9 mouse cellular contexts compared by ENCODE assay signal in the genomic region with DNA sequence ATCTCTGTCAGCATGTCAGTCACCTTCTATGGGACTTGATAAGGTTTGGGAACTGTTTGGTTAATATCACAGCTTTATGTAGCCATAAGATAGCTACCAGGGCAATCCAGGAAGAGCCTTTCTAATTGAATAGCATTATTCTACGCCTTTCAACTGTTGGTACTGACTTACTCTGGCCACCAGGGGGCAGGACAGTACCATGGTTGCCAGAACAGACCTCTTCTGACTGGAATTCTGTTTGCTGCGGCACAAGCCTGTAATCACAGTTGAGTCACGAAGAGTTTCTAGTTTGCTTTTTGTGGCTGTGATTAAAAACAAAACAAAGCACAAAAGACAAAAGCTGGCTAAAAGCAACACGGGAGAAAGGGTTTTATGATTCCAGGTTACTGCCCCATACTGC. TPM values are rescaled to one million over a fixed set of nuclear protein-coding genes. Genes with fewer than 3 reads are reported as not detected.
DNase-seq lines count a peak whose midpoint lies in the region; ATAC-seq and TF ChIP-seq lines count a peak whose summit lies in the region.
"Had no signal": no experiment of that assay in that cellular context is flagged by ENCODE, and none has a peak within 500 bp of the region (broad histone marks: within the 10 kb centered on the region; RNA-seq: fewer than 3 reads in every experiment).

No protein-coding gene starts in this region.

- no peak overlapping the region for H3K27ac ChIP-seq in MEL (ENCODE audit: control insufficient read depth, low read depth, low read length)
- no peak overlapping the region for H3K27ac ChIP-seq in forebrain, embryonic 13.5 days
- H3K27ac ChIP-seq in hindbrain, embryonic 11.5 days (ENCODE audit: low read depth, low read length), result no peak overlapping the region
- no peak overlapping the region for H3K27ac ChIP-seq in lung, embryonic 16.5 days (ENCODE audit: low read length)
- H3K27ac ChIP-seq: lung, embryonic 15.5 days had no signal

- no peak overlapping the region for H3K9ac ChIP-seq in MEL (ENCODE audit: control insufficient read depth, low read depth, low read length, poor library complexity, severe bottlenecking)
- H3K9ac ChIP-seq in forebrain, embryonic 13.5 days, result no peak overlapping the region
- H3K9ac ChIP-seq in hindbrain, embryonic 11.5 days (ENCODE audit: low read depth, low read length), result no peak overlapping the region
- H3K9ac ChIP-seq in lung, embryonic 16.5 days (ENCODE audit: low read length), result peak overlapping the region; percentile 49; the same call in 1 of the 2 replicates
- H3K9ac ChIP-seq: lung, embryonic 15.5 days had no signal

- H3K4me1 ChIP-seq in MEL (ENCODE audit: control insufficient read depth in 1 of 2, insufficient read depth in 2 of 2, low read length in 2 of 2), result no peaks in the 10 kb centered on the region
- H3K4me1 ChIP-seq in forebrain, embryonic 13.5 days, result no peaks in the 10 kb centered on the region
- H3K4me1 ChIP-seq in hindbrain, embryonic 11.5 days (replicated peaks; ENCODE audit: control insufficient read depth, insufficient read depth, low read length), result no peaks in the 10 kb centered on the region
- H3K4me1 ChIP-seq in lung, embryonic 16.5 days (replicated peaks; ENCODE audit: control insufficient read depth, insufficient read depth, low read length), result no peaks in the 10 kb centered on the region
- H3K4me1 ChIP-seq: lung, embryonic 15.5 days had no signal

- peak; percentile 72; the same call in 1 of the 2 replicates for ATAC-seq in forebrain, embryonic 13.5 days
- ATAC-seq in hindbrain, embryonic 11.5 days (ENCODE audit: low FRiP score), result no peak
- ATAC-seq in lung, embryonic 16.5 days (ENCODE audit: low read depth), result peak; percentile 60

- H3K27me3 ChIP-seq in MEL (ENCODE audit: control insufficient read depth in 1 of 2, insufficient read depth in 2 of 2, low read length in 2 of 2), result peaks cover 0 to 2% of the 10 kb centered on the region in 2 experiments; a peak in 3 of 4 replicates
- H3K27me3 ChIP-seq in forebrain, embryonic 13.5 days, result no peaks in the 10 kb centered on the region
- no peaks in the 10 kb centered on the region for H3K27me3 ChIP-seq in hindbrain, embryonic 11.5 days (ENCODE audit: control insufficient read depth, insufficient read depth, low read length)
- H3K27me3 ChIP-seq in lung, embryonic 16.5 days (ENCODE audit: control insufficient read depth, insufficient read depth, low read depth, low read length), result no peaks in the 10 kb centered on the region
- H3K27me3 ChIP-seq: lung, embryonic 15.5 days had no signal

- TF ChIP-seq RAD21 in MEL (IDR thresholded peaks at IDR 0.05; ENCODE audit: low read depth, low read length), result peak; percentile 71

- H3K4me2 ChIP-seq in forebrain, embryonic 13.5 days, result no peak overlapping the region
- no peak overlapping the region for H3K4me2 ChIP-seq in hindbrain, embryonic 11.5 days (replicated peaks; ENCODE audit: low read depth, low read length)
- no peak overlapping the region for H3K4me2 ChIP-seq in lung, embryonic 16.5 days (ENCODE audit: low read depth, low read length)
- H3K4me2 ChIP-seq: lung, embryonic 15.5 days had no signal

- H3K36me3 ChIP-seq in MEL (ENCODE audit: control insufficient read depth in 1 of 2, insufficient read depth in 2 of 2, low read length in 2 of 2), result no peaks in the 10 kb centered on the region
- no peaks in the 10 kb centered on the region for H3K36me3 ChIP-seq in forebrain, embryonic 13.5 days (ENCODE audit: poor library complexity, severe bottlenecking)
- no peaks in the 10 kb centered on the region for H3K36me3 ChIP-seq in hindbrain, embryonic 11.5 days (ENCODE audit: control insufficient read depth, insufficient read depth, low read length)
- no peaks in the 10 kb centered on the region for H3K36me3 ChIP-seq in lung, embryonic 16.5 days (ENCODE audit: control insufficient read depth, insufficient read depth, low read length)
- H3K36me3 ChIP-seq: lung, embryonic 15.5 days had no signal

- DNase-seq in MEL (ENCODE audit: low read depth, low spot score), result peak; percentile 56
- peak; percentile 53 for DNase-seq in c-Kit-negative CD71-positive TER-119-positive erythroid progenitor cells, embryonic 14.5 days (ENCODE audit: low read depth, low spot score)
- peak; percentile 90 for DNase-seq in hindbrain, embryonic 11.5 days (ENCODE audit: low spot score)
- peak; percentile 54 for DNase-seq in layer of hippocampus, adult 9-10 months (ENCODE audit: low spot score)
- DNase-seq in retina, adult 2 months (ENCODE audit: low read depth, low spot score), result peak; percentile 53
- peak; percentile 71 for DNase-seq in thymus, postnatal 25 days

- no peaks in the 10 kb centered on the region for H3K9me3 ChIP-seq in MEL (replicated peaks; ENCODE audit: insufficient read depth, low read length)
- H3K9me3 ChIP-seq in forebrain, embryonic 13.5 days (replicated peaks), result no peaks in the 10 kb centered on the region
- H3K9me3 ChIP-seq in hindbrain, embryonic 11.5 days (ENCODE audit: control insufficient read depth, low read length), result no peaks in the 10 kb centered on the region
- no peaks in the 10 kb centered on the region for H3K9me3 ChIP-seq in lung, embryonic 16.5 days (ENCODE audit: control insufficient read depth, low read length)
- H3K9me3 ChIP-seq: lung, embryonic 15.5 days had no signal

- TF ChIP-seq POLR2A in MEL (IDR thresholded peaks at IDR 0.05; ENCODE audit: control insufficient read depth in 1 of 2, insufficient read depth in 1 of 2, low read depth in 1 of 2, low read length in 2 of 2, poor library complexity in 1 of 2), result no peak

- peak; percentile 56 to 73 (median 61) for TF ChIP-seq CTCF in MEL (IDR thresholded peaks at IDR 0.05 in 2 of 3, conservative IDR thresholded peaks at IDR 0.05 in 1 of 3; ENCODE audit: control insufficient read depth in 1 of 3, insufficient read depth in 1 of 3, low read depth in 2 of 3, low read length in 3 of 3, poor library complexity in 1 of 3, severe bottlenecking in 1 of 3)

- H3K4me3 ChIP-seq in MEL (ENCODE audit: control insufficient read depth in 1 of 2, insufficient read depth in 1 of 2, low read depth in 2 of 2, low read length in 2 of 2), result no peak overlapping the region
- H3K4me3 ChIP-seq in forebrain, embryonic 13.5 days, result no peak overlapping the region
- H3K4me3 ChIP-seq in hindbrain, embryonic 11.5 days (ENCODE audit: low read depth, low read length), result no peak overlapping the region
- no peak overlapping the region for H3K4me3 ChIP-seq in lung, embryonic 16.5 days (ENCODE audit: low read length)
- H3K4me3 ChIP-seq: lung, embryonic 15.5 days had no signal

- H3K79me2 ChIP-seq in MEL (ENCODE audit: control insufficient read depth, insufficient read depth, low read length, poor library complexity), result no peaks in the 10 kb centered on the region

- no peak for TF ChIP-seq EP300 in MEL (IDR thresholded peaks at IDR 0.05; ENCODE audit: low read depth in 1 of 2, low read length in 2 of 2)

- WGBS in forebrain, embryonic 13.5 days, result 9% methylated on average over 4 of the region's 4 CpGs
- 17% methylated on average over 4 of the region's 4 CpGs for WGBS in hindbrain, embryonic 11.5 days
- WGBS in lung, embryonic 16.5 days, result 6% methylated on average over 4 of the region's 4 CpGs

TF ChIP-seq in MEL, 35 proteins besides CTCF, POLR2A, EP300 and RAD21 (continues in another document):
- no peak for TF ChIP-seq MEF2A (IDR thresholded peaks at IDR 0.05; ENCODE audit: extremely low read depth, insufficient replicate concordance, low read depth, low read length, poor library complexity, severe bottlenecking)
- peak; percentile 65 for TF ChIP-seq SMC3 (IDR thresholded peaks at IDR 0.05; ENCODE audit: low read depth, low read length)
- TF ChIP-seq MAZ (IDR thresholded peaks at IDR 0.05; ENCODE audit: low read depth, low read length), result no peak
- TF ChIP-seq MYC (IDR thresholded peaks at IDR 0.05; ENCODE audit: low read depth, low read length), result no peak
- peak; percentile 36 for TF ChIP-seq ZC3H11A (IDR thresholded peaks at IDR 0.05; ENCODE audit: low read depth, low read length)
- no peak for TF ChIP-seq TAL1 (IDR thresholded peaks at IDR 0.05; ENCODE audit: low read length)
- TF ChIP-seq GATA1 (IDR thresholded peaks at IDR 0.05; ENCODE audit: low read depth, low read length), result no peak
- TF ChIP-seq MAFK (IDR thresholded peaks at IDR 0.05; ENCODE audit: borderline replicate concordance, low read depth, low read length), result no peak

RNA-seq across cellular contexts. Expression of a gene that starts 8.9 kb away (rescaled TPM):
- not detected in 2 replicates for total RNA-seq in MEL (2012; rRNA removed)
- not detected for polyA plus RNA-seq in MEL (2012; ENCODE audit: insufficient read depth in 1 of 2, insufficient read length in 2 of 2, low read depth in 1 of 2, low replicate concordance in 2 of 2, missing spikeins in 1 of 2)
- polyA plus RNA-seq in forebrain, embryonic 13.5 days (2015; fragmentation: Nextera tagmentation; extraction: Ambion mirVana), result 0.49 and 0.89 TPM in 2 replicates
- 0.36 TPM in 1 of 2 replicates, not detected in the other for polyA plus RNA-seq in hindbrain, embryonic 11.5 days (2014; fragmentation: Nextera tagmentation; extraction: Ambion mirVana)
- polyA plus RNA-seq in lung, embryonic 16.5 days (2015; fragmentation: Nextera tagmentation; extraction: Ambion mirVana), result not detected in 2 replicates
- polyA plus RNA-seq: lung, embryonic 15.5 days had no signal

RNA-seq across cellular contexts. Expression of a gene that starts 13.2 kb away (rescaled TPM):
- total RNA-seq in MEL (2012; rRNA removed), result 1,584 and 1,827 TPM in 2 replicates
- polyA plus RNA-seq in MEL (2012; ENCODE audit: insufficient read depth in 1 of 2, insufficient read length in 2 of 2, low read depth in 1 of 2, low replicate concordance in 2 of 2, missing spikeins in 1 of 2), result 1,000 to 10,000 TPM in 1 of 2 experiments, 100 to 1,000 TPM in 1; 726 to 4,532 TPM
- 1,184 and 1,248 TPM in 2 replicates for polyA plus RNA-seq in forebrain, embryonic 13.5 days (2015; fragmentation: Nextera tagmentation; extraction: Ambion mirVana)
- 1,430 and 1,488 TPM in 2 replicates for polyA plus RNA-seq in hindbrain, embryonic 11.5 days (2014; fragmentation: Nextera tagmentation; extraction: Ambion mirVana)
- 1,386 and 1,480 TPM in 2 replicates for polyA plus RNA-seq in lung, embryonic 16.5 days (2015; fragmentation: Nextera tagmentation; extraction: Ambion mirVana)

RNA-seq across cellular contexts. Expression of a gene that starts 30.5 kb away (rescaled TPM):
- 76.1 and 87.6 TPM in 2 replicates for total RNA-seq in MEL (2012; rRNA removed)
- 10 to 100 TPM in 1 of 2 experiments, not detected in 1; 81.3 TPM for polyA plus RNA-seq in MEL (2012; ENCODE audit: insufficient read depth in 1 of 2, insufficient read length in 2 of 2, low read depth in 1 of 2, low replicate concordance in 2 of 2, missing spikeins in 1 of 2)
- 31.2 and 38.8 TPM in 2 replicates for polyA plus RNA-seq in forebrain, embryonic 13.5 days (2015; fragmentation: Nextera tagmentation; extraction: Ambion mirVana)
- polyA plus RNA-seq in hindbrain, embryonic 11.5 days (2014; fragmentation: Nextera tagmentation; extraction: Ambion mirVana), result 40.8 and 41.7 TPM in 2 replicates
- polyA plus RNA-seq in lung, embryonic 16.5 days (2015; fragmentation: Nextera tagmentation; extraction: Ambion mirVana), result 29.8 and 29.9 TPM in 2 replicates

RNA-seq across cellular contexts. Expression of a gene that starts 48.7 kb away (rescaled TPM):
- total RNA-seq in MEL (2012; rRNA removed), result not detected in 2 replicates
- not detected for polyA plus RNA-seq in MEL (2012; ENCODE audit: insufficient read depth in 1 of 2, insufficient read length in 2 of 2, low read depth in 1 of 2, low replicate concordance in 2 of 2, missing spikeins in 1 of 2)
- not detected in 2 replicates for polyA plus RNA-seq in forebrain, embryonic 13.5 days (2015; fragmentation: Nextera tagmentation; extraction: Ambion mirVana)
- not detected in 2 replicates for polyA plus RNA-seq in hindbrain, embryonic 11.5 days (2014; fragmentation: Nextera tagmentation; extraction: Ambion mirVana)
- polyA plus RNA-seq in lung, embryonic 16.5 days (2015; fragmentation: Nextera tagmentation; extraction: Ambion mirVana), result 0.38 and 0.72 TPM in 2 replicates
